Mouse (Mus musculus): ENCODE measurements at regions not wholly inside any gene's neighbourhood (a gene's known extent, or its start where the extent isn't known, plus 50 kb on each side); places are given as distances from the start of the nearest gene placed in this dataset.
A peak's percentile ranks its signal among the peaks of the same experiment; 100 is the strongest.

DNA sequence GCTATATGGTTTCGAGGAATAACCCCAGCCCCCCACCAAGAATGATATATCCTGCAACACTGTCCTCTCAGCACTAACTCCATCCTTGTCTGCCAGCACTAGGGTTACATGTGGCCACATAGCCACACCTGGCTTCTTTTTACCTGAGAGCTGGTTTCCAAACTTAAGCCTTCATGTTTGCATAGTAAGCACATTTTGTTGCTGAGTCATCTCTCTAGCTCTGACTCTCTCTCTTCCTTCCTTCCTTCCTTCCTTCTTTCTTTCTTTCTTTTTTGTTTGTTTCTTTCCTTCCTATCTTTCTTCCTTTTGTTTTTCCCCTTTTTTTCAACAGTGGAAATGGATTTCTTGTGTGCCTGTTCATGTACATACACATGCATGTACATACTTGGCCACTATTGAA, 157.6 kb upstream of the Sash1 start:
- 96% methylated on average over 1 of the region's 1 CpGs for WGBS
- Histone ChIP-seq H3K27me3 (replicated peaks; ENCODE audit: control insufficient read depth, insufficient read depth, low read length) (no peaks in the 10 kb centered on the region), H3K27ac (ENCODE audit: low read depth, low read length) (no peak overlapping the region), H3K4me1 (ENCODE audit: control insufficient read depth, insufficient read depth, low read length) (no peaks in the 10 kb centered on the region), H3K36me3 (ENCODE audit: control insufficient read depth, insufficient read depth, low read length) (no peaks in the 10 kb centered on the region), H3K9ac (ENCODE audit: low read length) (no peak overlapping the region), H3K9me3 (replicated peaks; ENCODE audit: control insufficient read depth, low read length) (no peaks in the 10 kb centered on the region), H3K4me3 (ENCODE audit: low read depth, low read length) (no peak overlapping the region), H3K4me2 (ENCODE audit: low read length) (no peak overlapping the region)
- DNase-seq (ENCODE audit: low spot score) (no peak), ATAC-seq (no peak)

DNA sequence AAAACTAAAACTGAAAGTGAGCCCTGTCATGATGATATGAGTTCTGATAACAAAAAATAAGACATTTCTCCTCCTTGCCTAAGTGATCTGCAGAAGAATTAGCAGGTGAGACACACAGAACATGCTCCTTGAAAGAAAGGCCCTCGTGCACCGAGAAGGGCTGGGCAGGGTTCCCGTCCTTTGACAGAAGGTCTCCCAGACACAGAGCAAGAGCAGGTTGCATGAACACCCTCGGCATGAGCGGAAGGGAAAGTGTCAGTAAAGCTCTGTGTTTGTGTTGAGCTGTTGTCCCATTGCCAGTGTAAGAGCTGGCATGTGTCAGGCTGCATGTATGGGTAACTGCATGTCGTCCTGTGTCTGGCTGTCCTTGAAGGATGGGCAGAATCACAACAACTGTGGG, 144.6 kb upstream of the Sash1 start:
- WGBS = 84% methylated on average over 6 of the region's 6 CpGs
- H3K4me3 ChIP-seq (ENCODE audit: low read depth, low read length) = no peak overlapping the region
- no peak overlapping the region for H3K27ac ChIP-seq (ENCODE audit: low read depth, low read length)
- H3K9me3 ChIP-seq (replicated peaks; ENCODE audit: control insufficient read depth, low read length) = no peaks in the 10 kb centered on the region
- DNase-seq (ENCODE audit: low spot score) (no peak), ATAC-seq (no peak)
- H3K9ac ChIP-seq (ENCODE audit: low read length) = no peak overlapping the region
- H3K36me3 ChIP-seq (ENCODE audit: control insufficient read depth, insufficient read depth, low read length) = no peaks in the 10 kb centered on the region
- H3K27me3 ChIP-seq (replicated peaks; ENCODE audit: control insufficient read depth, insufficient read depth, low read length) = no peaks in the 10 kb centered on the region
- no peaks in the 10 kb centered on the region for H3K4me1 ChIP-seq (ENCODE audit: control insufficient read depth, insufficient read depth, low read length)
- no peak overlapping the region for H3K4me2 ChIP-seq (ENCODE audit: low read length)

DNA sequence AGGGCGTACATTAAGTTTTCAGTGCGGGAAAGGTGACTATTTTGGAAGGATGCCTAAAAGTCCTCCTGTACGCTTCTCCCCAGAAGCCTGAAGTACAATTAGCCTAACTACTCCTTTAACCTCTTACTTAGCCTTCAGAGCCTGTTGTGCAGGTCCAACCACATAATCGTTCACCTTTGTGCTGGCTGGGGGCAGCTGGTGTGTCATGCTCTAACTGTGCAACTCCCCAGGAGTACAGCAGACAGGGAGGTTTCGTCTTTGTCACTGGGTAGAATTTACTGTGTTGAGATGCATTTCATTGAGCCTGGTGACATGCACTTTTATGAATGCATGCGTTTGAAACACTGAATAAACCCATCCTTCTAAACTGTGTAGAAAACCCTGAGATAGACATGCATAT, 143.6 kb upstream of the Sash1 start:
- no peak overlapping the region for H3K4me2 ChIP-seq (ENCODE audit: low read length)
- no peak overlapping the region for H3K4me3 ChIP-seq (ENCODE audit: low read depth, low read length)
- H3K27ac ChIP-seq (ENCODE audit: low read depth, low read length) = no peak overlapping the region
- no peak for DNase-seq (ENCODE audit: low spot score)
- no peak for ATAC-seq
- 88% methylated on average over 6 of the region's 6 CpGs for WGBS
- H3K9me3 ChIP-seq (replicated peaks; ENCODE audit: control insufficient read depth, low read length) = no peaks in the 10 kb centered on the region
- no peak overlapping the region for H3K9ac ChIP-seq (ENCODE audit: low read length)
- H3K36me3 ChIP-seq (ENCODE audit: control insufficient read depth, insufficient read depth, low read length) = no peaks in the 10 kb centered on the region
- no peaks in the 10 kb centered on the region for H3K4me1 ChIP-seq (ENCODE audit: control insufficient read depth, insufficient read depth, low read length)
- H3K27me3 ChIP-seq (replicated peaks; ENCODE audit: control insufficient read depth, insufficient read depth, low read length) = no peaks in the 10 kb centered on the region

DNA sequence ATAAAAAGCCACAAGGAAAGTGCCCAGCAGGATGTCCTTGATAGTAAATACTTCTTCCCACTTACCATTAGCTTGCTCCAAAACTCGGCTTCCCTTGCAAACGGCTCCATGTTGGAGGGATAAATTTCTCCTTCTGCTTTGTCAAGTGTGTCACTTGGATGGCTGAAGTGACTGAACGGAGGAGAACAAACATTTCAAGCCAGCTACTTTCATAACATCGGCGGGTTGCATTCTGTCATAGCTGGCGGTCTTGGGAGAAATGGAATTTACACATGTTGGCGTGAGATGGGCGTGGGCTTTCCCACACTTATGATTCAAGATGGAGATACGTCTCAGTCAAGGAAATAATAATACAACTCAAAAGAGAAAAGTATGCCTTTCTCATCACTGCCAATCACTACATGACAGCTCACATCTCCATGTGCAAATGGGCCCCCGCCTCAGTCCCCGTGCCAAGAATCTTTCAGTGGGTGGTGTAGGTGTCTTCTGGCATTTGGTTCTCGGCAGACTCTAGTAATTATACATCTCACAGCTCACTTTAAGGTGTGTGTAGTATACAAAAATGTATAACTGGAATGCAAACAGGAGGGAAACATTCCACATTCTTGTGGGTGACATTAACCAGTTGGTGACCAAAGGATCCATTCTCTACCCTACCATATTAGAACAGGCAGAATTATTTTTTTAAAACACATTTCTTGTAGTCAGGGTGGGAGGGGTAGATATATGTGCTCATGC, 141.4 kb upstream of the Sash1 start:
- no peak overlapping the region for H3K4me3 ChIP-seq (ENCODE audit: low read depth, low read length)
- ATAC-seq (no peak), DNase-seq (ENCODE audit: low spot score) (no peak)
- WGBS = 81% methylated on average over 12 of the region's 12 CpGs
- H3K36me3 ChIP-seq (ENCODE audit: control insufficient read depth, insufficient read depth, low read length) = no peaks in the 10 kb centered on the region
- no peak overlapping the region for H3K9ac ChIP-seq (ENCODE audit: low read length)
- H3K4me1 ChIP-seq (ENCODE audit: control insufficient read depth, insufficient read depth, low read length) = no peaks in the 10 kb centered on the region
- H3K27me3 ChIP-seq (replicated peaks; ENCODE audit: control insufficient read depth, insufficient read depth, low read length) = no peaks in the 10 kb centered on the region
- no peak overlapping the region for H3K27ac ChIP-seq (ENCODE audit: low read depth, low read length)
- no peak overlapping the region for H3K4me2 ChIP-seq (ENCODE audit: low read length)
- H3K9me3 ChIP-seq (replicated peaks; ENCODE audit: control insufficient read depth, low read length) = no peaks in the 10 kb centered on the region

DNA sequence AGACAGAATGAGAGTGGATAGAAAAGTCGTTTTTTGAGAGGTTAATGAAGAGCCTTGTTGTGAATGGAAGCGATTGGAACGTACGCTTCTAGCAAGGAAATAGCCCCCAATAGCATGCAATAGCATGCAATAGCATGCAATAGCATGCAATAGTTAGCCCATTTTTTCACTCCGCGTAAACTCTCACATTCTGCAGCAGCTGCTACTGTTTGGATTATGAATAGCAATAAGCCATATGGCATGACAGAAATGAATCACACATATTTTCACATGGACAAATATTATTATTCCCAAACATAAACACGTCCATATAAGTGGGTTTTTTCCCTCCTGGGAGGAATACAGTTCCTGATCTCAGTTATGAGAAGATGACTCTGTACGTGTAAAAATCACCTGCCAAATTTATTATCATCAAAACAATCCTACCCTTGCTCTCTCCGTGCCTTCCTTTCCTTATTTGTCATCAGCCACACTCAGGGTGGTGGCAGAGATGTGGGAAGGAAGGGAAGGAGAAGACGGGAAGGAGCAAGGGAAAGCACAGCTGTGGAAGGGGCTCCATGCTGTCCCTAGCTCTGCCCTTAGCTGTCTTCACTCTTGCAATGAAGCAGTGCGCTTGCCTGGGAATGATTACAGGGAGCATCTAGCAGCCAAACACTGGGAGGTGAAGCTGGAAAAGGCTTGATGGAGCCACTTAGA, 129.1 kb upstream of the Sash1 start:
- Histone ChIP-seq H3K4me1 (ENCODE audit: control insufficient read depth, insufficient read depth, low read length) (no peaks in the 10 kb centered on the region), H3K9ac (ENCODE audit: low read length) (no peak overlapping the region), H3K4me3 (ENCODE audit: low read depth, low read length) (no peak overlapping the region), H3K27me3 (replicated peaks; ENCODE audit: control insufficient read depth, insufficient read depth, low read length) (no peaks in the 10 kb centered on the region), H3K4me2 (ENCODE audit: low read length) (no peak overlapping the region), H3K27ac (ENCODE audit: low read depth, low read length) (no peak overlapping the region), H3K36me3 (ENCODE audit: control insufficient read depth, insufficient read depth, low read length) (no peaks in the 10 kb centered on the region), H3K9me3 (replicated peaks; ENCODE audit: control insufficient read depth, low read length) (no peaks in the 10 kb centered on the region)
- WGBS = 75% methylated on average over 11 of the region's 11 CpGs
- DNase-seq (ENCODE audit: low spot score) (peak; percentile 68), ATAC-seq (peak; percentile 57; the same call in 1 of the 2 replicates)

DNA sequence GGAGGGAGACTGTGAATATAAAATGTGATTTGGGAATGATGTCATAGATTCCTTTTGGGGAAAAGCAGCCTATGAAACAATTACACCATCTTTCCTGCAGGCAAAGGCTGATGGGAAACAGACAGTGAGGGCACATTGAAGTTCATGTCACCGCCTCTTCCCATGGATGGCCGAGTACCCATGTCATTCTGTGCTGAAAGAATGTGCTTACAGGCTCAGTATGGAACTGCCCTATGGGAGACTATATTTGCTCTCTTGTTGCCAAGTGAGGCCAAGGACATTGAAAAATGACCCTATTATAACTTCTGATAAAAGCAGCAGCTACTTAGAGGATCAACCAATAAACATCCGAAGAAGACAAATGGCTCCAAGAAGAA, 127.7 kb upstream of the Sash1 start:
- Histone ChIP-seq H3K36me3 (ENCODE audit: control insufficient read depth, insufficient read depth, low read length) (no peaks in the 10 kb centered on the region), H3K9ac (ENCODE audit: low read length) (no peak overlapping the region), H3K27ac (ENCODE audit: low read depth, low read length) (no peak overlapping the region), H3K27me3 (replicated peaks; ENCODE audit: control insufficient read depth, insufficient read depth, low read length) (no peaks in the 10 kb centered on the region), H3K4me1 (ENCODE audit: control insufficient read depth, insufficient read depth, low read length) (no peaks in the 10 kb centered on the region), H3K4me2 (ENCODE audit: low read length) (no peak overlapping the region), H3K4me3 (ENCODE audit: low read depth, low read length) (no peak overlapping the region), H3K9me3 (replicated peaks; ENCODE audit: control insufficient read depth, low read length) (no peaks in the 10 kb centered on the region)
- no peak for ATAC-seq
- 68% methylated on average over 3 of the region's 3 CpGs for WGBS
- no peak for DNase-seq (ENCODE audit: low spot score)

DNA sequence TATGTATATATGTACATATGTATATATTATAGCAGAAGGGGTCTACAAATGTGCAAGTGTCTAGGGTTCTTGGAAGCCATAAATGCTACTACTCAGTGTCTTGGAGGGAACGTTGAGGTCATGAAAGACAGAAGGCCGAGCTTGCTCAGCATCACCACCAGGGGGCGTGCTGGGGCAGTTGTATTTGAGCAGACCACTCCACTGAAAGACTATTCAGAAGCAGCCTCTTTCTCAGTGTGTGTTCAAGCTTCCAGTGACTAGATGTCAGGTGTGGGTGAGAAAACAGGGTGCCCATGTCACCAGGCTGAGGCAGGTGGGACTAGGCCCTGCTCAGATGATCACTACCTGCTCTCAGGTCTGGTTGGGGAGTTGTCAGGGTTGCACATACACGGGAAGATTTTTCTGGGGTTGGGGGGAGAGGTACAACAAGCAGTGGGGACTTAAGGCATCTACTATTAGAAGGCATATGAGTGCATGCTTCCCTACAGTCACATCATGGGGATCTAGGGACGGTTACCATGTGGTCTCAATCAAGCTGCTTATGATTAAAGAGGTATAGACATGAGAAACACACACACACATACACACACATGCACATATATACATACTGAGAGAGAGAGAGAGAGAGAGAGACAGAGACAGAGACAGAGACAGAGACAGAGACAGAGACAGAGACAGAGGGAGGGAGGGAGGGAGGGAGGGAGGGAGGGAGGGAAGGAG, 127.1 kb upstream of the Sash1 start:
- no peaks in the 10 kb centered on the region for H3K36me3 ChIP-seq (ENCODE audit: control insufficient read depth, insufficient read depth, low read length)
- no peak overlapping the region for H3K4me3 ChIP-seq (ENCODE audit: low read depth, low read length)
- peak; percentile 40; the same call in 1 of the 2 replicates for ATAC-seq
- WGBS = 29% methylated on average over 5 of the region's 5 CpGs
- peak; percentile 68 for DNase-seq (ENCODE audit: low spot score)
- H3K27ac ChIP-seq (ENCODE audit: low read depth, low read length) = no peak overlapping the region
- no peaks in the 10 kb centered on the region for H3K4me1 ChIP-seq (ENCODE audit: control insufficient read depth, insufficient read depth, low read length)
- no peak overlapping the region for H3K9ac ChIP-seq (ENCODE audit: low read length)
- H3K27me3 ChIP-seq (replicated peaks; ENCODE audit: control insufficient read depth, insufficient read depth, low read length) = no peaks in the 10 kb centered on the region
- no peak overlapping the region for H3K4me2 ChIP-seq (ENCODE audit: low read length)
- no peaks in the 10 kb centered on the region for H3K9me3 ChIP-seq (replicated peaks; ENCODE audit: control insufficient read depth, low read length)

DNA sequence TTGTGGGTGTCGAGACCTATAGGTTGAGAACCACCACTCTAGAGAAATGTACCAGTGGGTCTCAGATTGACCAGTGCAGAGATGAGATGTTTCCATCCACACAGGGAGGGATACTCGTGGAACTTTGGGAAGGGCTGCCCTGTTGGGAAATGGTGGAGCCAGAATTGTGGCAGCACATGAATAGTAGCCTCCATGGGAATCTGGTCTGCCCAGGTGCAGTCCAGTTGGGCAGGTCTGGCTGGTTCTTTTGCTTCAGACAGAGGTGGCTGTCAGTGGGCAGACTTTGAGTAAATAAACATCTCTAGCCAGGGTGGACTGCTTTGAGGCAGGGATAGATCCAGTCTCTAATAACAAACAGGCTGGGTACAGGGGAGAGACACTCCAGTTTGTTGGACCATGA, 126.0 kb upstream of the Sash1 start:
- ATAC-seq (no peak), DNase-seq (ENCODE audit: low spot score) (no peak)
- Histone ChIP-seq H3K4me1 (ENCODE audit: control insufficient read depth, insufficient read depth, low read length) (no peaks in the 10 kb centered on the region), H3K36me3 (ENCODE audit: control insufficient read depth, insufficient read depth, low read length) (no peaks in the 10 kb centered on the region), H3K9me3 (replicated peaks; ENCODE audit: control insufficient read depth, low read length) (no peaks in the 10 kb centered on the region), H3K27me3 (replicated peaks; ENCODE audit: control insufficient read depth, insufficient read depth, low read length) (no peaks in the 10 kb centered on the region), H3K4me2 (ENCODE audit: low read length) (no peak overlapping the region), H3K27ac (ENCODE audit: low read depth, low read length) (no peak overlapping the region), H3K4me3 (ENCODE audit: low read depth, low read length) (no peak overlapping the region), H3K9ac (ENCODE audit: low read length) (no peak overlapping the region)
- 80% methylated on average over 2 of the region's 2 CpGs for WGBS

DNA sequence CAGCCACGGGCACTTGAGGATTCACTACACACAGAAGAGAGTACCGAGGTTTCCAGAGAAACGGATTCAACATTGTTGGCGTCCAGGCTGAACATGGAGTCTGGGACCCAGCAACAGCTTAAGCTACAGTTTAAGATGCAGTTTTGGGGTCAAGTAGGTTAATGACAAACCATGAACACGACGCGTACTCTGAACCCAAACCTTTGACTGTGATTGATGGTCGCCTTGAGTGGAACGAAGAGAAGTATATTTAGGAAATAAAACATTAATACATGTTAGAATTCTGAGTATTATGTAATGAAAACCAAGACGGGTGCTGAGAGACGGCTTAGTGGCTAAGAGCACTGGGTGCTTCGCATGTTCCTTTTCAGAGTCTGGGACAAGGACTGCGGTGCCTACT, 124.3 kb upstream of the Sash1 start:
- 94% methylated on average over 13 of the region's 13 CpGs for WGBS

More for the DNA sequence above, 124.3 kb upstream of the Sash1 start:
- no peaks in the 10 kb centered on the region for H3K36me3 ChIP-seq (ENCODE audit: control insufficient read depth, insufficient read depth, low read length)
- no peaks in the 10 kb centered on the region for H3K4me1 ChIP-seq (ENCODE audit: control insufficient read depth, insufficient read depth, low read length)
- DNase-seq (ENCODE audit: low spot score) (no peak), ATAC-seq (no peak)
- H3K27me3 ChIP-seq (replicated peaks; ENCODE audit: control insufficient read depth, insufficient read depth, low read length) = no peaks in the 10 kb centered on the region
- H3K27ac ChIP-seq (ENCODE audit: low read depth, low read length) = no peak overlapping the region
- H3K9me3 ChIP-seq (replicated peaks; ENCODE audit: control insufficient read depth, low read length) = no peaks in the 10 kb centered on the region
- no peak overlapping the region for H3K4me2 ChIP-seq (ENCODE audit: low read length)
- H3K9ac ChIP-seq (ENCODE audit: low read length) = no peak overlapping the region
- H3K4me3 ChIP-seq (ENCODE audit: low read depth, low read length) = no peak overlapping the region
